Mouse (Mus musculus) E14TG2a.4 (cell line): ENCODE results near the gene Grn.

Source experiments
- CTCF ChIP-seq: conservative IDR thresholded peaks from 2 replicates; pipeline ENCODE4 v1.5.1; 2014; ENCODE audit warnings: low read length
- POU5F1 ChIP-seq: IDR thresholded peaks from 2 replicates; pipeline ENCODE4 v1.6.1; 2014; ENCODE audit warnings: low read length, borderline replicate concordance

DNA sequence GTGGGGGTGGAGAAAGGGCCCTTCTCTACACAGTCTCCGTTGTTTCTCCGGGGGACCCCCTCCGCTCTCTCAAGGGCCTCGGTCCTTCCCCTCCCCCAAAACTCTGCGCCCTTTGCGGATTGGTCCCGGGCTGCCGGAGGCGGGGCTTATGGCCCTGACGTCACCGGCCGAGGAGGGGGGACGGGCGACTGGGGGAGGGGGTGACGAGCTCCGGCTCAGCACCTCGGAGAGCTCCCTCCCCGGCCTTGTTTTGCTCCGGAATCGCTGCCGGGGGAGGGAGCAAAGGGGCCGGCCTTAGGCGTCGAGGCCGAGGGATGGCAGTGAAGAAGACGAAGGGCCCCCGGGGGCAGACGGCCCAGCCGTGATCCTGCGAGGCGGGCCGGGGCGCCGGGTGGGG, 36.9 kb upstream of the Grn start, which contains the start of gene Rundc3a:
- TF ChIP-seq CTCF (no peak), POU5F1 (no peak)
